Mouse (Mus musculus) thymus, postnatal 36 days (tissue): ENCODE measurements around the gene S100b.

Source experiments
- DNase-seq, 2 experiments: peaks; one replicate each; pipeline ENCODE4 v3.0.0; 2022; ENCODE audit warnings: mixed read lengths in 2 of 2

The S100b gene

DNA sequence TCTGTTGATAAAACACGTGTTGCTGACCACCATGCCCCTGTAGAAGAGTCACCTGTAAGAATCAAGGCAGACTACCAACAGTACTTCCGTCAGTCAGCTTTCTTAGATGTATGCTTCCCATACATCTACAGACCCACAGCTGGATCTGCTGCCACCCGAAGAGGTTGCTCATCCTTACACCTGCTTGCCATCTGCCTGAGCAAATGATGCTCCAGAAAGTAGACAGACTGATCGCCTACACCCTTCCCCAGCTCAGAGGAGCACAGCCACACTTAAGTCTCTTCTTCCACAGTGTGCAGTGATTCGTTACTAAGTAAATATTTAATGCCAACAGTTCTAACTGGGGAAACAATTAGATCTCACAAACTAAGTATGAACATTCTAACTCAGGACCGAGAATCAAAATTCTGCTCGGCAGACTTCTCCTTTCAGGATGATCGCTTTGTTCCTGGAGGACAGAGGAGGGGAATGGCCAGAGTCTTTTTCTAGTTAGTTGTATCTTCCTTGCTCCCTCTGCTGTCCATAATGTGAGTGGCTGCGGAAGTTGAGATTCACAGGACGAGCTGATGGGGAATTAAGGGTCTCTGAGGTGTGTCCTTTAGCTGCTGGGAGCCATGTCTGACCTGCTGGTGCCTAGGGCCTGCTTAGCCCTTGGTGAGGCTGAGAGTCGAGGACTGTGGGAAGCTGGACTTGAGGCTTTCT, 6.9 kb downstream of the S100b start:
- no peak for DNase-seq

DNA sequence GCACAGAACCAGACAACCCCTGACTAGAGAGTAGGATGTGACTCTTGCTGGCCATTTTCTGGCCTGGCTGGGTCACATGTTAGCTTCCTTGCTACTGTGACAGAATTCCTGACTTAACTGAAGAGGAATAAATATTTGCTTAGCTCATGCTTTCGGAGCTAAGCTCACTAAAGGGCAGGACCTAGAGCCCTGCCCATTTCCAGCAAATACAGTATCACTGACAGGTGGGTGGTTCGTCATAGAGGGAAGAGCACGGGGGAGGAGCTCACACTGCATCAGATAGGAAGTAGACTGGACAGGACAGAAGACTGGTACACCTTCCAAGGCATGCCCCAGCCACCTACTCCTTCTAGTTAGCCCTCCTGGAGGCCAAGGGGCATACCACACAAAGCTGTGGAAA, 7.8 kb downstream of the S100b start:
- no peak for DNase-seq

DNA sequence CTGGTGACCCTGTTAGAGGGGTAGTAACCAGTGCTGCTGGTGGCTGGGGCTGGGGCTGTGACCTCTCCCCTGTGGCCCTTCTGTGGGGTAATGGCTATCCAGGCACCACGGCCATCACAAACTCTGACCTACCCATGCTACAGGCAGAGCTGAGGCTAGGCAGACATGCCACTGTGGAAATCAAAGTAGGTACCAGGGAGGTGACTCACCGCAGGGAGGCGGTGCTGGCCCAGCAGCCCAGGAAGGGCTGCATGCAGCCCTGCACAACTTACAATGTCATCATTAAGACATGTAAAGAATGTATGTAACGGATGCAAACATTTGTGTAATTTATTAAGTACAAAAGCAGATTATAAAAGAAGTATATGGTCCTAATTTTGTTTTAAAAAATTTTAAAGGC, 8.8 kb downstream of the S100b start:
- no peak for DNase-seq

DNA sequence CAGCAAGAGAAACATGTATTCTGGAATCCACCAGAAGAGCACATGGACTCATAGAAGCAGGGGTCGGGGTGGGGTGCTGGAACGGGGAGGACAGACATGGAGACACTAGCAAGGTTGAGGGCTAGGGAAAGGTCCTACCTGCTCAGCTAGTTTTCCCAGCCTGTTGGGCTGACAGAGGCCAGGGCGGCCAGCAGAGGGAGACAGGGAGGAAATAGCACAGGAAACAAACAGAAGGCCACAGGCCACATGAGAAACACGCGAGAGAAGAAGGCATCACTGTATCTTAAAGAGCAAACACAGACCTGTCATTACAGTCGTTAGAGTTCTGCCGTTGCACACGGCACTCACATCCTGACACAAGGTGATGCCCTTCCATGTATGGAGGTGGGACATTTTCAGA, 17.6 kb downstream of the S100b start:
- peak; percentile 58 to 65 for DNase-seq

DNA sequence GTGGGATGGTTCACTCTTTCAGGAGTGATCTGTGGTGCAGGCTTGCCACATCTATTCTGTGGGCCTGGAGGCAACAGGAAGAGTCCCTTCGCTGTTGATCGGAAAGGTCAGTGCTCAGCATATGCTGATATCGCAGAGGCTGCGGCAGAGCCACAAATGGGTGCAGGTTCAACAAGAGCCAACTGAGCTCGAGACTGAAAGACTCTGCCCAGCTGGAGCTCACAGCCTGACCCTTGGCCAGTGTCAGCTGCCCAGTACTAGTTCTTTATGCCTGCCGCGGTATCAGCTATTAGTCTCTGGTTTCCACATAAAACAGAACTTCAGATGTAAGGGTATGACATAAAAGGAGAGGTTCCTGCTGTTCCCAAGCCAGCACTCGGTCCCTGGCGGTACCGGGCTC, 21.6 kb downstream of the S100b start:
- no peak for DNase-seq

DNA sequence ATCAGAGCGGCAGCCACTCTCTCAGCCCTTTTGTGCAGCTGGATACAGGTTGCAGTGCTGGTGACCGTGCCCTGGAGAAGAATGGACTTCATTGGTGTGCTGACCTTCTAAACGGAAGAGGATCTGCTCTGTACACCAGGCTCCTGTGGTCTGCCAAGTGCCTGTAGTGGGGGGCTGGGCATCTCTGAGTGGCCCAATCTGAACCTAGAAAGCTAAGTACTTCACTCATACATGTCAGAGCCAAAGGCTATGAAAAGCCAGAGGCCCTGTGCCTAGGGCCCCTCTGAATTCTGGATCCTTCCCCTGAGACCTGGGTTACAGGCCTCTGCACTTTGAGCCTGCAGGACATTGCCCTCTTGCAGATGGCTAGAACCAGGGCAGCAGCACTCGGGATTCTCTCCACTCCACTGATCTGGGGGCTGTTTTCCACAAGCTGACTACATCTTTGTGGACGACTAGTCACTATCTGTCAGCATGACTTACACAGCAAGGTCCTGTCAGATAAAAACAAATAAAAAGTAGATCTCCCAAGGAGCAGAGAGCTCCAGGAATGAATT, 25.0 kb downstream of the S100b start:
- no peak for DNase-seq

DNA sequence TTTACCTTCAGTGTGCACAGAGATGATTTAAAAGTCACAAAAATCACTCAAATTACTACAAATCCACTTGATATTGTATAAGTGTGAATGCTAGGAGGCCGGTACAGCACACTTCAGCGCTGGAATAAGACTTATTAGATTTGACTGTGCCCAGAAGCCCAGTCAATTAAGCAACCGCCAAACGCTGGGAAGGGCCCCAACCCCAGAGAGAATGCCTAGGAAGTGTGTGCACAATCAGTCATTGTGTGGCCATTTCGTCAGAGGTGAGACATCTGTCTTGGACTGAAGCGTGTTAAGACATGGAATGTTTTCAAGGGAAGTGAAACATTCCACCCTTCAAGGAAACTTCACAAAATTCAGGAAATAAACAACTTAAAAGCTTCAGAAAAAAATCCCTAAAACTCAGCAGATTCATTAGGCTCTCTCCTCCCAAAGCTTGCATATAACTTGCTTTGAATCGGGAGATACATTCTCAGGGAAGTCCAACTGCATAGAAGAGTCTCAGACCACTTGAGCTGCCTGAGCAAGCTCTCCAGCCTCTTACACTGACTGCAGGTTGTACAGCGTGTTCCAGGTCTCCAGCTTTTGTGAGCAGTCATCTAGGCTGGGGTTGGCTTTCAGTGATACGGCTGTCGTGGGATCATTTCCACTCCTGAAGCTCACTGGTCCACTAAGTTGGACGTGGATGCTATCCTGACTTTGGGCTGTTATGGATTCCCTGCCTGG, 34.8 kb downstream of the S100b start:
- no peak for DNase-seq

GRCm38 (mm10) chr10:76289052-76289451, 35.4 kb downstream of the S100b start:
- no peak for DNase-seq

- no peak for DNase-seq
Observed at GRCm38 (mm10) chr10:76289936-76290671, 36.5 kb downstream of the S100b start.

- DNase-seq = no peak
Observed at GRCm38 (mm10) chr10:76293222-76293621, 39.6 kb downstream of the S100b start.

GRCm38 (mm10) chr10:76300133-76300532, 46.5 kb downstream of the S100b start:
- no peak for DNase-seq

DNA sequence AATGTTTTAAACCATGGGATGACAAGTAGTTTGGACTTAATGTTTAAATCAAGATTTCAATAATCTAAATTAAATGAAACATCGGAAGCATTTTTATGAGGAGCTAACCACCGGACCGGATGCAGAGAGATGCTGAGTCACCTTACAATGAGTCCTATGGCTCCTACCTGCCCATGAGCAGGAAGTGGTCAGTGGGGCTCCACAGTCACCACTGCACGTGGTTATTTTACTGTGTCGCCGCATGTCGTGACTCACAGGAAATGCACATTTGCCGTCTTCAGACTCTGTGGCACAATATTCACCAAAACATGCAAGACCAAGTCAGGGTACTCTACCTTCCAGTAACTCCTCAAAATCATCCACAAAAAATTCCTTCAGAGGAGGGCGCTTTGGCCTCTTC, 53.1 kb downstream of the S100b start:
- DNase-seq = no peak
